Mouse (Mus musculus) monocyte, adult 59 days (primary cell): ENCODE data around the gene Thap7. TPM values are rescaled to one million over a fixed set of nuclear protein-coding genes. Genes with fewer than 3 reads are reported as not detected.

ENCODE experiments used
- total RNA-seq, 2 experiments: library from RNA; stranded (reverse); gene quantifications; one replicate each; pipeline ENCODE4 v1.2.4; 2023

Thap7 gene
- total RNA-seq = 10 to 100 TPM; 28.6 to 30.6 TPM

DNA sequence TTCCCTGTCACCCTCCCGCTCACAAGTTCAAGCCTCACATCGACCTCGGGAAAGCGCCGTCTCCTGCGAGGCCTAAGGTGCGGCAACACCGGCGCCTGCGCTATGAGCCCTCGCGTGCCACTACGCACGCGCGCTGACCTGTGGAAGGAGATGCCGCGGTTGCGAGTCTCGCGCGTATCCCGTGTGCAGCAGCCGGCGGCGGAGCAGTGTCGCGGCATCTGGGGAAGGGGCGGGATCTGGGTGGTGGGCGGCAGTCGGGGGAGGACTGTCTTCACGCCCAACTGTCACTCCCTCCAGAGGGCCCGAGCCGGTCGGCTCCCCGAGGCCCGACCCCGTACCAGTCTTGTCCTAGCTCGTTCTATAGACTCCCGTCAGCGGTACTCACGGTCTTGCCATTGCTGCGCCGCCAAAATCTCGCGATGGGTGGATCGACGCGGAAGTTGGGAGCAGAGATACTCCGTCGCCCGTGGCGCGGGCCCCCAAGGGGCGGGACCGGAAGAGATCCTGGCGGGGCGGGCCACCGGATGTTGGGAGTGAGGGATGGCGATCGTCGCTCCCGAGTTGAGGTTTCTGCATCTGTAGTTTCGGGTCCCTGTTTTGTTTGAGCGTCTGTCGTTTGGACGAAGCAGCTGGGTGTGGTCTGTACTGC is at the start of gene Thap7:
Gene Thap7, minus strand, starts transcription at position 497 of the 649 bp plus-strand sequence.

DNA sequence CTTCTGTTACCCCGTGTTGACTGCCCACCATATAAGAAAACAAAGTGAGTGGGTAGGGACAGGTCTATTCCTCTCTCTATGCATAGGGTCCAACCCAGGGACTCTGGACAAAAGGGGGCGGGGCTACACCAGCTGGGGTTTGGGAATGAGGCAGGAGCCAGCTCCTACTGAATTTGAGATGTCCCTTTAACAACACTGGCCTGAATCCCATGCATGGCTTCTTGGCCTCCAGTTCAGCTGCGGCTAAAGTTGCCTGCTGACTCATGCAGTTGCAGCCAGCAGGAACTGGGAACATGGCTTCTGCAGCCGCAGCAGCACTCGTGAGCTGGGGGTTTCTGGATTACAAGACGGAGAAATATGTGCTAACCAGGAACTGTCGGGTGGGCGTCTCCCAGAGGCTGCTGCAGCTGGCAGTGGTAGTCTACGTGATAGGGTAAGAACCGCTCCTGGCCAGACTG is 30.8 kb upstream of the Thap7 start, which contains the start of gene P2rx6:
Gene P2rx6, plus strand, starts transcription at position 135 of the 458 bp plus-strand sequence.

DNA sequence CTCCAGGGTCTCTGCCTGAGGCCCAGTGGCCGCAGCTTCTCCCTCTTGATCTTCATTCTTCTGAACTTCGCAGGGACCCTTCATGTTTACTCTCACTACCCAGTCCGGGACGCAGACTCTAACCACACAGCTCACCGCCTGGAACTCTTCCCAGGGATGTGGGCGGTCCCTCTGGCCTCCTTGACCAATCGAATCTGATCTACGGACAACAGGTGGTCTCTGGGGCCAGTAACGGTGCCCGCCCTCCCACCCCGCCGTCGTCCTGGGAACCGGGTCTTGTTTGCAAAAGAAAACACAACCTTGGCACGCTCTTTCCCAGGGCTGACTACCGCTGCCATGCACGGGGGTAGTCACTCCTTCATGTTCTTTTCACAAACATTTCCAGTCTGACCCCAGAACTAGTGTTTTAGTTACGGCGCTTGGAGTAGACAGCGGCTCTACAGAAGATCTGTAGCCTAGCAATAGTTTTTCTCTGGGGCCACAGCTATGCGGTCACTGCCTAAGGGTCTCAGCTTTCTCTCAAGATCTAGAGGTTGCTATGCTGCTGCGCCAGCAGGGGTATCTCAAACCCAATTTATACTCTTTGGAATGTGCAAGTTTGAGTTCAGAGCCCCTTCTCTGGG is 30.3 kb upstream of the Thap7 start, which contains the start of gene Lrrc74b:
Gene Lrrc74b, minus strand, starts transcription at position 120 of the 623 bp plus-strand sequence.

DNA sequence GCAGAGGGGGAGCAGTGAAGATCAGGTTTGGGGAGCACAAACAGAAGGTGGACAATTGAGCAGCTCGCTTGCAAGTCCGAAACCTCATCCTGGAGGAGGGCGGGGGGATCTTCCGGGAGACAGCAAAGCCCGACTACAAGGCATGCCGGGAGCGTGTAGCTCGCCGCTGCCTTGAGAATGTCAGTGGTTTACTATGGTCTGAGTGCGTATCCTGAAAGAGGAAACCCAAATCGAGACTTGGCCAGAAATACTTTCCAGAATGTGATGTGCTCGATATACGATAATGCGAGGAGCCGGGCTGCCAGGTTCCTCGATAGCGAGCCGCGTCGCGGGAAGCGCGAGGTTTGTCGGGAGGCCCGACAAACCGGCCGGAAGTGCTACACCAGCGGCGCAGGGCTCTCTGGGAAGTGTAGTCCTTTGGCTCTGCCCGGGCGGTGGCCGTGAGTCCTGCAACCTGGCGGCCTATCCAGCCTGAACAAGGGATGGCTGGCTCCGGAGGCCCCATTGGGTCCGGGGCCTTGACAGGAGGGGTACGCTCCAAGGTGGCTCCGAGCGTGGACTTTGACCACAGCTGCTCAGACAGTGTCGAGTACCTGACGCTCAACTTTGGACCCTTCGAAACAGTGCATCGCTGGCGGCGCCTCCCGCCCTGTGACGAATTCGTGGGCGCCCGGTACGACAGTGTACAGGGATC is 22.2 kb downstream of the Thap7 start, which contains the start of gene Lztr1:
Gene Lztr1, plus strand, starts transcription at position 143 of the 694 bp plus-strand sequence.

DNA sequence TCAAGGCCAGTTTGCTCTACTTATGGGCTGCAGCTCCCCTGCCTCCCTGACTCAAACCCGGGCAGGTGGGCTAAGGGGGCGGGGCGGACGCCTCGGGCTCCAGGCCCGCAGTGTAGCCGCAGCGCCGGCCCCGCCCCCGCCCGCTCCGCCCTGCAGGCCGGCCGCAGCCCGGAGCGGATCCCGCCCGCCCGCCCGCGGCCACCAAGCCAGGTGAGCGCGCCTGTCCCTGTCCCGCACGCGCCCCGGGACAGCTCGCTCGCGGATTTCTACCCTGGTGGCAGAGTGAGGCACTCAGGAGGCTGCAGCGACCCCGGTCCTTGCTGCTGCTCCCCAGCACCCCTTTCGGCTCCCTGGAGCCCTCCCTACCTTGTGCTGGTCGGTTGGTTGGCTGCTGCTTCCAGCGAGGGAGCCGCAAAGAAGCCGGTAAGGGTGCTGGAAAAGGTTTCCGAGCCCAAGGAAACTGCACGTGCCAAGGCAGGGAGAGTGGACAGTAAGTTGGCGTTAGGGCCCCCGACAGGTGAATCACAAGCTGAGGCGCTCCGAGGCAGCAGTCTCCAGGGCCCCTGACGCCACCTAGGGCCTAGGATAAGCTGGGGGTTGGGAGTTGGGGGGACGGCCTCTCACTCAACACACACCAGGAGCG is 41.3 kb downstream of the Thap7 start, which contains the start of gene Aifm3:
Gene Aifm3, plus strand, starts transcription at position 143 of the 643 bp plus-strand sequence.

Other genes with a start within 250 kb of the Thap7 start
- gene Serpind1, start 199.8 kb downstream of the Thap7 start, total RNA-seq = not detected
- 10 to 100 TPM; 30.4 to 34.7 TPM for gene Snap29, start 125.2 kb downstream of the Thap7 start, total RNA-seq
- 10 to 100 TPM; 71.9 to 82.1 TPM for gene Pi4ka, start 124.8 kb downstream of the Thap7 start, total RNA-seq
- gene Crkl, start 79.1 kb downstream of the Thap7 start, total RNA-seq = 10 to 100 TPM; 37.9 to 38.1 TPM
- not detected for gene Aifm3, start 41.5 kb downstream of the Thap7 start, total RNA-seq
- gene Lztr1, start 22.4 kb downstream of the Thap7 start, total RNA-seq = 10 to 100 TPM; 45.3 to 51.2 TPM
- not detected for gene Lrrc74b, start 30.1 kb upstream of the Thap7 start, total RNA-seq
- gene P2rx6, start 30.7 kb upstream of the Thap7 start, total RNA-seq = not detected
- gene Slc7a4, start 52.1 kb upstream of the Thap7 start, total RNA-seq = under 1 TPM; 0.50 to 0.64 TPM
- 10 to 100 TPM; 23.7 to 25.1 TPM for gene Smpd4, start 88.2 kb upstream of the Thap7 start, total RNA-seq
- gene Ccdc74a, start 115.3 kb upstream of the Thap7 start, total RNA-seq = 1 to 10 TPM in 1 of 2 experiments, not detected in 1; 1.9 TPM
- 100 to 1,000 TPM; 149 to 152 TPM for gene Med15, start 201.8 kb upstream of the Thap7 start, total RNA-seq
- 10 to 100 TPM; 15.8 to 18.6 TPM for gene Klhl22, start 228.5 kb upstream of the Thap7 start, total RNA-seq